Mouse (Mus musculus) bone marrow macrophage, adult 2 months (primary cell): ENCODE measurements around the gene Nkd1.

Experiments used
- CTCF ChIP-seq: IDR thresholded peaks from 2 replicates; pipeline ENCODE4 v1.5.1; 2012; ENCODE audit warnings: low read depth, mild to moderate bottlenecking, low read length, moderate library complexity
- POLR2A ChIP-seq: IDR thresholded peaks from 2 replicates; pipeline ENCODE4 v1.6.1; 2012; ENCODE audit warnings: mild to moderate bottlenecking, low read depth, low read length, borderline replicate concordance

DNA sequence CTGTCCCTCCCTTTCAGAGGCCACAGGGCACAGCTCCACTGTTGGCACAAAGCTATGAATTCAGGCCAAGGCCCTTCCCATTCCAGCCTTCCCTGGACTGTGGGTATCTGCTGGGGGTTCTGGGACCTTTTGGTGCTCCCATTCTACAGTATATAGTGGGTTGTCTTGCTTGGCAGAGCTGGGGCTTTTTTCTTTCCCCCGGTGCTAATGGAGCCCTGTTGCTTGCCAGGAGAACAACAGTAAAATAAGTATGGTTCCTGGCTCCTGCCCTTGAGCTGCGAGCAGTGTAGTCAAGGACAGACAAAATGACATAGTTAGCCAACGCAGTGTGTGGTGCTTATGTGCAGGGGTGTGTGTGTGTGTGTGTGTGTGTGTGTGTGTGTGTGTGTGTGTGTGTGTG is 62.7 kb downstream of the Nkd1 start:
- no peak for TF ChIP-seq CTCF
- TF ChIP-seq POLR2A, result no peak
